Mouse (Mus musculus) heart, embryonic 16.5 days (tissue): ENCODE results near the gene Sorl1. TPM values are rescaled to one million over a fixed set of nuclear protein-coding genes. Genes with fewer than 3 reads are reported as not detected.
A peak's percentile ranks its signal among the peaks of the same experiment; 100 is the strongest.

Experiments
- ATAC-seq: fragments of 200-750 bp; cut with Nextera tagmentation; replicated peaks from 2 replicates; pipeline ENCODE4 v1.8.0; 2017; ENCODE audit warnings: moderate number of reproducible peaks; ENCODE audit not compliant: insufficient read depth, low FRiP score; ENCODE audit errors: extremely low read depth
- H3K27ac ChIP-seq: fragments of 300-500 bp; sonication (generic); 2 replicates; pipeline ENCODE4 v1.5.1; 2014; ENCODE audit warnings: mild to moderate bottlenecking, low read length, control low read depth, moderate library complexity
- H3K27me3 ChIP-seq: fragments of 300-500 bp; sonication (generic); 2 replicates; pipeline ENCODE4 v1.6.1; 2014; ENCODE audit warnings: low read length, mixed read lengths; ENCODE audit not compliant: control insufficient read depth, insufficient read depth
- H3K36me3 ChIP-seq: fragments of 300-500 bp; sonication (generic); 2 replicates; pipeline ENCODE4 v1.6.1; 2014; ENCODE audit not compliant: control insufficient read depth, insufficient read depth
- H3K4me1 ChIP-seq: fragments of 300-500 bp; sonication (generic); 2 replicates; pipeline ENCODE4 v1.6.1; 2014; ENCODE audit warnings: low read length, mixed read lengths; ENCODE audit not compliant: control insufficient read depth, insufficient read depth
- H3K4me2 ChIP-seq: fragments of 300-500 bp; sonication (generic); 2 replicates; pipeline ENCODE4 v1.6.1; 2014; ENCODE audit warnings: low read depth, mild to moderate bottlenecking, control low read depth, low read length
- H3K4me3 ChIP-seq: fragments of 300-500 bp; sonication (generic); 2 replicates; pipeline ENCODE4 v1.5.1; 2014; ENCODE audit warnings: mild to moderate bottlenecking, control low read depth, low read length
- H3K9ac ChIP-seq: fragments of 300-500 bp; sonication (generic); 2 replicates; pipeline ENCODE4 v1.6.1; 2014; ENCODE audit warnings: low read length, control low read depth
- H3K9me3 ChIP-seq: fragments of 300-500 bp; sonication (generic); replicated peaks from 2 replicates; pipeline ENCODE4 v1.6.1; 2016; ENCODE audit warnings: low read length; ENCODE audit not compliant: control insufficient read depth
- WGBS: fragments of 180-500 bp; shearing (Covaris S2); extraction: QIAGEN DNeasy Blood & Tissue Kit; methylation state at CpG from one replicate; pipeline ENCODE4 v1.1.7; 2014; 5-methylcytosine and 5-hydroxymethylcytosine counted together
- polyA plus RNA-seq: library from polyadenylated mRNA; unstranded; fragments of >200 nt; fragmentation: Nextera tagmentation; extraction: Ambion mirVana; gene quantifications from 2 replicates; pipeline ENCODE4 v1.2.1, GENCODE M21; 2015

Gene Sorl1
- polyA plus RNA-seq, 1 experiment from 2014 or later, result 2.2 TPM

- Histone ChIP-seq H3K4me1 (peaks cover 17% of the 10 kb centered on the region), H3K27me3 (no peaks in the 10 kb centered on the region), H3K36me3 (no peaks in the 10 kb centered on the region; the same call in 1 of the 2 replicates), H3K27ac (no peak overlapping the region), H3K4me2 (no peak overlapping the region), H3K9me3 (0 out of 2 replicates have a peak, but pooled peaks cover 4% of the 10 kb centered on the region), H3K9ac (no peak overlapping the region), H3K4me3 (no peak overlapping the region)
- no peak for ATAC-seq
- WGBS, result 72% methylated on average over 5 of the region's 5 CpGs
These were observed 143.3 kb downstream of the Sorl1 start for GRCm38 (mm10) chr9:41980796-41981195.

GRCm38 (mm10) chr9:41978366-41978765 is 145.7 kb downstream of the Sorl1 start:
- peaks cover 17% of the 10 kb centered on the region for H3K4me1 ChIP-seq
- H3K27me3 ChIP-seq, result no peaks in the 10 kb centered on the region
- 25% methylated on average over 6 of the region's 6 CpGs for WGBS
- H3K4me3 ChIP-seq, result no peak overlapping the region
- no peak overlapping the region for H3K4me2 ChIP-seq
- H3K9me3 ChIP-seq, result 0 out of 2 replicates have a peak, but pooled peaks cover 4% of the 10 kb centered on the region
- H3K36me3 ChIP-seq, result no peaks in the 10 kb centered on the region; the same call in 1 of the 2 replicates
- peak overlapping the region; percentile 68 for H3K27ac ChIP-seq
- ATAC-seq, result peak; percentile 59; the same call in 1 of the 2 replicates
- no peak overlapping the region for H3K9ac ChIP-seq

GRCm38 (mm10) chr9:41975968-41976367 is 148.1 kb downstream of the Sorl1 start:
- Histone ChIP-seq H3K4me3 (no peak overlapping the region), H3K9me3 (0 out of 2 replicates have a peak, but pooled peaks cover 4% of the 10 kb centered on the region), H3K27me3 (no peaks in the 10 kb centered on the region), H3K9ac (no peak overlapping the region), H3K4me1 (peaks cover 13% of the 10 kb centered on the region), H3K36me3 (no peaks in the 10 kb centered on the region; the same call in 1 of the 2 replicates), H3K27ac (no peak overlapping the region), H3K4me2 (no peak overlapping the region)
- 39% methylated on average over 15 of the region's 15 CpGs for WGBS
- no peak for ATAC-seq

GRCm38 (mm10) chr9:41974661-41975060 is 149.4 kb downstream of the Sorl1 start:
- Histone ChIP-seq H3K36me3 (no peaks in the 10 kb centered on the region; the same call in 1 of the 2 replicates), H3K27me3 (no peaks in the 10 kb centered on the region), H3K9me3 (0 out of 2 replicates have a peak, but pooled peaks cover 4% of the 10 kb centered on the region), H3K4me3 (no peak overlapping the region), H3K27ac (no peak overlapping the region), H3K9ac (no peak overlapping the region), H3K4me2 (no peak overlapping the region), H3K4me1 (peaks cover 10% of the 10 kb centered on the region)
- no peak for ATAC-seq
- 54% methylated on average over 3 of the region's 3 CpGs for WGBS

- WGBS, result 74% methylated on average over 25 of the region's 25 CpGs
- Histone ChIP-seq H3K36me3 (no peaks in the 10 kb centered on the region; the same call in 1 of the 2 replicates), H3K27me3 (no peaks in the 10 kb centered on the region)
These were observed 150.1 kb downstream of the Sorl1 start for GRCm38 (mm10) chr9:41973775-41974657.

GRCm38 (mm10) chr9:41969961-41970360 is 154.1 kb downstream of the Sorl1 start:
- no peak overlapping the region for H3K4me3 ChIP-seq
- H3K9me3 ChIP-seq, result no peaks in the 10 kb centered on the region
- H3K27me3 ChIP-seq, result no peaks in the 10 kb centered on the region
- 94% methylated on average over 8 of the region's 8 CpGs for WGBS
- no peak overlapping the region for H3K9ac ChIP-seq
- H3K36me3 ChIP-seq, result no peaks in the 10 kb centered on the region
- H3K4me2 ChIP-seq, result no peak overlapping the region
- H3K4me1 ChIP-seq, result no peaks in the 10 kb centered on the region
- no peak overlapping the region for H3K27ac ChIP-seq
- ATAC-seq, result no peak

More at GRCm38 (mm10) chr9:41973775-41974657, 150.1 kb downstream of the Sorl1 start:
- no peak for ATAC-seq
- 0 out of 2 replicates have a peak, but pooled peaks cover 4% of the 10 kb centered on the region for H3K9me3 ChIP-seq
- H3K4me3 ChIP-seq, result no peak overlapping the region
- H3K27ac ChIP-seq, result no peak overlapping the region
- no peak overlapping the region for H3K9ac ChIP-seq
- H3K4me1 ChIP-seq, result peaks cover 10% of the 10 kb centered on the region
- no peak overlapping the region for H3K4me2 ChIP-seq

GRCm38 (mm10) chr9:41968673-41969460 is 155.2 kb downstream of the Sorl1 start:
- H3K36me3 ChIP-seq, result no peaks in the 10 kb centered on the region
- 92% methylated on average over 15 of the region's 15 CpGs for WGBS
- ATAC-seq, result no peak; the same call in 1 of the 2 replicates
- no peak overlapping the region for H3K9ac ChIP-seq
- no peaks in the 10 kb centered on the region for H3K27me3 ChIP-seq
- H3K4me3 ChIP-seq, result no peak overlapping the region
- H3K4me2 ChIP-seq, result no peak overlapping the region
- H3K9me3 ChIP-seq, result no peaks in the 10 kb centered on the region
- H3K4me1 ChIP-seq, result no peaks in the 10 kb centered on the region
- H3K27ac ChIP-seq, result no peak overlapping the region

GRCm38 (mm10) chr9:41961274-41961673 is 162.8 kb downstream of the Sorl1 start:
- no peak overlapping the region for H3K4me2 ChIP-seq
- no peaks in the 10 kb centered on the region for H3K27me3 ChIP-seq
- H3K36me3 ChIP-seq, result no peaks in the 10 kb centered on the region
- H3K27ac ChIP-seq, result no peak overlapping the region
- no peaks in the 10 kb centered on the region for H3K4me1 ChIP-seq
- no peak for ATAC-seq
- no peak overlapping the region for H3K4me3 ChIP-seq
- no peaks in the 10 kb centered on the region for H3K9me3 ChIP-seq
- 85% methylated on average over 10 of the region's 10 CpGs for WGBS
- no peak overlapping the region for H3K9ac ChIP-seq
